Mouse (Mus musculus): ENCODE data around the gene Cd84.

Cd84 gene

DNA sequence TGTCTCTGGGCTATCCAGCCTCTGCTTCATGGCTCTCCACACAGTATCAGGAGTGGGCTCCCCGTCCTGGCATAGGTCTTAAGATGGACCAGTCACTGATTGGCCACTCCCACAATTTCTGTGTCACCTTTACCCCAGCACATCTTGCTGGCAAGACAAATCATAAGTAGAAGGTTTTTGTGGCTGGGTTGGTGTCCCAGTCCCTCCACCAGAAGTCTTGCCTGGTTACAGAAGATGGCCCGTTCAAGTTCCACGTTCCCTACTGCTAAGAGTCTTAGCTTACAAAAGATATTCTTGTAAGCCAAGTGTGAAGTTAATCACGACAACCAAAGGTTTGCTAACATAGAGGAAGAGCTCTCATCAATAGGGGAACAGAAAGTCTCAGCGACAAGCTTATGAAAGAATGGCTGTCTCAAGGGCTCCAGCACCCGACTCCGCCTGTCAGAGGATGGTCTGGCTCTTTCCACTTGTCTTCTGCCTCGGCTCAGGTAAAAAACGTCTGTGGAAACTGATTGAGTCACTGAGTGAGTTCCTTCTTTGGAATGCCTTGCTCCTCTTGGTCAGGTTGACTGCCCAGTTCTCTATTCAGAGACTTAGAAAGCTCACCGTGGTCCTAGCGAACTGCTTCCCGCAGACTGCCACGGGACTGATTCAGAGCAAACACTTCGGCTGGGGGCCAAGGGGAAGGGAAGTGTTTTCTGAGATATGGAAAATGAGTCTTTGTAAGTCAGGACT is 78.0 kb downstream of the Cd84 start, which contains the start of gene Slamf6:
TSS of gene Slamf6 (plus strand) at position 211 of the 735 bp plus-strand sequence.
- DNase-seq = peak; percentile 66

- DNase-seq = peak; percentile 25
These were observed 78.8 kb downstream of the Cd84 start for GRCm38 (mm10) chr1:171918136-171918920.

DNA sequence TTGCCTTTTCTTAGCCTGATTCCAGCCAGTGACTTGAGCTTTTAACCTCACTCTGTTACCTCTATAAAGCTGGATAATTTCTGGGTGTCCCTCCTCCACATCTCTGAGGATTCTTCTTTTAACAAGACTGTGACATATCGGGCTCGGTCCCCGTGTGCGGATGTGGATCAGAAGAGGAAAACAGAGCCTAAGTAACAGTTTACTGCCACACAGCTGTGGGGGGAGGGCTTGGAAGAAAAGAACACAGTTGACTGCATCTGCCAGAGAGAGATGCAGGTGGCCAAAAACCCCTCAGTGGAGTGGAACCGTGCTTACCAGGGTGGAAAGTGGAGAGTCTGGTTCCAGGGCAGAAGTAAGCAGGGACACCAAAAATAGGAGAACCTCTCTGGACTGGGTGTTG is 79.7 kb downstream of the Cd84 start:
- peak; percentile 84 for DNase-seq

- DNase-seq = peak; percentile 47
These were observed 80.5 kb downstream of the Cd84 start for GRCm38 (mm10) chr1:171919901-171920510.

DNA sequence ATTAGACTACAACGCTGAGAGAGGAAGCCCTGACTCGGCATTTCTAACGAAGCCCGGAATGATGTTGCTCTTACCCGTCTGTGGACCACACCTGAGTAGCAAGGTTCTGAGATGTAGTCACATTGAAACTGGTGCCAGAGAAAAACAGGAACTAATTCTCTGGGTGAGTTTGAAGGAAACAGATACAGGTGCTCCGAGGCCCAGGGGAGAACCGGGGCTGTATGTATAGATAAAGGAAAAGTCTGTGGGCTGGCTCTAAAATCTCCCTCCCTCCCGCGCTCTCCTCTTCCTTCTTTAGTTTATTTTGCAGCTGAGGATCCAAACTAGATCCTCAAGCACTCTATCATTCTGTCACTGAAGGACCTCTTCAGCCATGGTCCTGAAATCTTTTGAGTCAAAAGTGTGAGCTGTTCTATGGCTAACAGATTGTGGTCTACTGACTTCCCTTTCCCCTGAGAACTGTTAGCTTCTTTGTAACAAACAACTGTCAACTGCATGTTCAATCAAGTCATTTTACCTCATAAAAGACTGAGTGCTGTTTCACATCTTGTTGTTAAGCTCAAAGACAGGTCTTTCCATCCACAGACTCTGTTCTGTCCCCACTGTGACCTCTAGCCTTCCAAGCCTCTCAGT is 81.6 kb downstream of the Cd84 start:
- peak; percentile 61 for DNase-seq

DNA sequence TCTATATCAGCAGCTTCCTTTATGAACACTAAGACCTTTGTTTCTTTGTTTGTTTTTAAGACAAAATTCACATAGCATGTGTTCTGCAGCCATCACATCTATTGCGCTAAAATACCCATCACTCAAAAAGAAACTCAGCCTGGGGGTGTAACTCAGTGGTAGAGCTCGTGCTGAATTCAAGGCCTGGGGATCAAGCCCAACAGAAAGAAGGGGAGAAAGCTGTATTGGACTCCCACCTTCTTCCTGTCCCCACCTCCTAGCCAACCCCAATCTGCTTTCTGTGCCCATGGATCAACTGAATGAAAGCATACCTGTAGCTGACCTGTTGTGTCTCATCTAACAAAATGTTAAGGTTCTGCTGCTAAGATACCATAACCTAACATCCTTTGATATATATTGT is 82.1 kb downstream of the Cd84 start:
- peak; percentile 47 for DNase-seq

DNA sequence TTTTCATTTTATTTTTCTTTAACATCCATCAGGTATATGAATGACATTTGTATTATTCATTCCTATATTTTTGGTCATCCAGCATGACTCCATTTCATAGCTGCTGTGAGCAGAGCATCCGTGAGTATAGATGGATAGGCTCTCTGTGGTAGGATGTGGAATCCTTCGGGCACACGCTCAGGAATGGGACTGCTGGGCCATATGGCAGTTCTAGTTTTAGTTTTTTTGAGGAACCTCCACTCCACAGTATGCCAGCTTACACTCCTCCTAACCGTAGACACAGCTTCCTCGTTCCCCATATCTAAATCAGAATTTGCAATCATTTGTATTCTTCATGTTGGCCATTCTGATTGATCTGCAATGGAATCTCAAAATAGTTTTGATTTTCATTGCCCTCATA is 83.3 kb downstream of the Cd84 start:
- DNase-seq = no peak

DNA sequence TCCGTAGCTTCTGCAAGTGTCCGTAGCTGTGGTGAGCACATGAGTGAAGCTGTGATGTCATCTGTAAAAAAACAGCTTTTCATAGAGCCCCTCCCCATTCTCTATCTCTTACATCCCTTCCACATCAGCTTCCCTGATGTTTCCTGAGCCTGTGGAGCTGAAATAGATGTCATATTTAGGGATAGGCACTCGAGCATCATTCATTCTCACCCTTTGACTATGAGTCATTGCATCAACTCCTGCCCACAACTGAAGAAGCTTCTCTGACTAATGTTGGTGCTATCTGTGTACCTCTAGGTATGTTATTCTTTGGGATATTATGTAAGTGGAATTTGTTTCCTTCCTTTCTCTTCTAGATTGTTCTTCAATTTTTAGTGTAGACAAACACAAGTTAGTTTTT is 85.4 kb downstream of the Cd84 start:
- no peak for DNase-seq

DNA sequence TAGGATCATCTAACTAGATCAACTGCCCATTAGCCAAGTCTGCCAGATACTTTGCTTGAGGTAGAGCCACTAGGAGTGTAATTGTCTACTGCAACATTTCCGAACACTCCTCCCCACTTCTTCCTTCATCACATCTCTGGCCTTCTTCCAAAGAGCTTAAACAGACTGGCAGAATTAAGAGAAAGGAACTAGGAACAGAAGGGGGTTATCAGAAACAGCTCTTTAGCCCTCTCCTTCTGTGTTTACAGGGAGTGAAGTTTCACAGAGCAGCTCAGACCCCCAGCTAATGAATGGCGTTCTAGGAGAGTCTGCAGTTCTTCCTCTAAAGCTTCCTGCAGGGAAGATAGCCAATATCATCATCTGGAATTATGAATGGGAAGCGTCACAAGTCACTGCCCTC is 94.4 kb downstream of the Cd84 start:
- DNase-seq = no peak

DNA sequence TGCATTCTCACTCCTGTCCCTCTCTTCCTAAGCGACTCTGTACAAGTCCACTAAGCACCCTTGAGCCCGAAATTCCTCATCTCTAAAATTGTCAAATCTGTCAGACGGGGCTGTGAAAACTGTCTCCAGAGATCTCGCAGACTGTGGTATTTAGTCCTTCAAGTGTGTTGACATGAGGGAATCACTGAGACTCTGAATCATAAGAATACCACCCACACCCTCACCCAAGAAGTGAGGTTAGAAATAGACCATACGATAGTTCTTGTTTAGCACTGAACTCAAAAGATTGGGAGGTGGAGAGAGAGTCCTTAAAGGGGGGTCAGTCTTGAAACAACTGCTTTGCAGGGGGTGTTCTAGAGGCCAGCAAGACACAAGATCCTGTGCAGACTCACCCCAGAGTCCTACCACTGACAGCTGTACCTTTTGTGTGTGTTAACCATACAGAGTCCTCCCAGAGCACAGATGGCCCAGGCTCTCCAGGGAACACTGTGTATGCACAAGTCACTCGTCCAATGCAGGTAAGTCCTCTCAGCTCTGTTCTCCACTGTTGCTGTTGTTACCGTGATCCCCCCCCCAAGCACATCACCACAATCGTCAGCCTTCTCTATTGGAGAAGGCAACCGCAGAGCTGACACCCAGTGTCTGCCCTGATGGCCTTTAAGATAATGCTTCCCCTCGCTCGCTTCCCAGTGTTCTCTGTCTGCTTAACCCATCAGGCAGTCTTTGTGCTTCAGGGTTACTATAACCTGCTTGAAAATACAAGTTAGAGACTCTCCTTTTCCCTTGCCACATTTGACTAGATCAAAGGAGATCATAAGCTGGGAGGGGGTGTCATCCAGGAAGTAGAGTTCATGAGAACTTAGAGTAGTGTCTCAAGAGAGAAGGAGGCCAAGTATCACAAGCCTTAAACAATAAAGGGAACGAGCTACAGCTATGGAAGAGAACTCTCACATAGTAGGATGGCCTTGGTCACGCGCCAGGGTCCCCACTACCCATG is 99.8 kb downstream of the Cd84 start:
- peak; percentile 45 for DNase-seq
